Mouse (Mus musculus): ENCODE measurements around the gene Nploc4. TPM values are rescaled to one million over a fixed set of nuclear protein-coding genes. Genes with fewer than 3 reads are reported as not detected.
"Not testable (repeated sequence)": the region's sequence is repeated elsewhere in the genome, so short reads cannot be mapped to it uniquely, and the experiment has no call there.

Nploc4 gene
- polyA plus RNA-seq, 1 experiment from 2014 or later: 37.0 TPM

GRCm38 (mm10) chr11:120356900-120357299 is 80.6 kb downstream of the Nploc4 start:
- Histone ChIP-seq H3K4me1 (ENCODE audit: control insufficient read depth, insufficient read depth, low read length) (peaks cover 34% of the 10 kb centered on the region), H3K9ac (replicated peaks; ENCODE audit: low read depth, low read length) (no peak overlapping the region), H3K9me3 (ENCODE audit: control insufficient read depth, low read depth, low read length) (no peaks in the 10 kb centered on the region), H3K36me3 (ENCODE audit: control insufficient read depth, insufficient read depth, low read length) (no peaks in the 10 kb centered on the region), H3K4me2 (replicated peaks; ENCODE audit: low read depth, low read length) (no peak overlapping the region), H3K27me3 (ENCODE audit: control insufficient read depth, insufficient read depth, low read length) (no peaks in the 10 kb centered on the region), H3K27ac (ENCODE audit: low read length) (peak overlapping the region; percentile 93), H3K4me3 (ENCODE audit: low read depth, low read length) (no peak overlapping the region)
- WGBS: 89% methylated on average over 4 of the region's 4 CpGs
- no peak for ATAC-seq (ENCODE audit: insufficient number of reproducible peaks, insufficient read depth, low FRiP score, low read depth)

GRCm38 (mm10) chr11:120356319-120356840 is 81.1 kb downstream of the Nploc4 start:
- ATAC-seq (ENCODE audit: insufficient number of reproducible peaks, insufficient read depth, low FRiP score, low read depth): no peak
- Histone ChIP-seq H3K27me3 (ENCODE audit: control insufficient read depth, insufficient read depth, low read length) (no peaks in the 10 kb centered on the region), H3K4me1 (ENCODE audit: control insufficient read depth, insufficient read depth, low read length) (peaks cover 39% of the 10 kb centered on the region), H3K4me3 (ENCODE audit: low read depth, low read length) (no peak overlapping the region), H3K9ac (replicated peaks; ENCODE audit: low read depth, low read length) (no peak overlapping the region), H3K27ac (ENCODE audit: low read length) (no peak overlapping the region; the same call in 1 of the 2 replicates), H3K4me2 (replicated peaks; ENCODE audit: low read depth, low read length) (no peak overlapping the region), H3K36me3 (ENCODE audit: control insufficient read depth, insufficient read depth, low read length) (no peaks in the 10 kb centered on the region), H3K9me3 (ENCODE audit: control insufficient read depth, low read depth, low read length) (no peaks in the 10 kb centered on the region)
- WGBS: 80% methylated on average over 15 of the region's 15 CpGs

- no peaks in the 10 kb centered on the region for H3K36me3 ChIP-seq (ENCODE audit: control insufficient read depth, insufficient read depth, low read length)
- no peak for ATAC-seq (ENCODE audit: insufficient number of reproducible peaks, insufficient read depth, low FRiP score, low read depth)
- H3K27ac ChIP-seq (ENCODE audit: low read length): peak overlapping the region; percentile 16; the same call in 1 of the 2 replicates
- peaks cover 48% of the 10 kb centered on the region for H3K4me1 ChIP-seq (ENCODE audit: control insufficient read depth, insufficient read depth, low read length)
- no peak overlapping the region for H3K4me2 ChIP-seq (replicated peaks; ENCODE audit: low read depth, low read length)
- no peaks in the 10 kb centered on the region for H3K27me3 ChIP-seq (ENCODE audit: control insufficient read depth, insufficient read depth, low read length)
- no peak overlapping the region for H3K4me3 ChIP-seq (ENCODE audit: low read depth, low read length)
- H3K9ac ChIP-seq (replicated peaks; ENCODE audit: low read depth, low read length): no peak overlapping the region
- WGBS: 36% methylated on average over 5 of the region's 5 CpGs
- no peaks in the 10 kb centered on the region for H3K9me3 ChIP-seq (ENCODE audit: control insufficient read depth, low read depth, low read length)
These were observed 82.0 kb downstream of the Nploc4 start for GRCm38 (mm10) chr11:120355277-120356039.

- Histone ChIP-seq H3K27me3 (ENCODE audit: control insufficient read depth, insufficient read depth, low read length) (no peaks in the 10 kb centered on the region), H3K4me2 (replicated peaks; ENCODE audit: low read depth, low read length) (no peak overlapping the region), H3K9ac (replicated peaks; ENCODE audit: low read depth, low read length) (no peak overlapping the region), H3K9me3 (ENCODE audit: control insufficient read depth, low read depth, low read length) (no peaks in the 10 kb centered on the region), H3K4me3 (ENCODE audit: low read depth, low read length) (no peak overlapping the region), H3K27ac (ENCODE audit: low read length) (peak overlapping the region; percentile 16; the same call in 1 of the 2 replicates), H3K36me3 (ENCODE audit: control insufficient read depth, insufficient read depth, low read length) (no peaks in the 10 kb centered on the region), H3K4me1 (ENCODE audit: control insufficient read depth, insufficient read depth, low read length) (peaks cover 44% of the 10 kb centered on the region)
- WGBS: 85% methylated on average over 17 of the region's 17 CpGs
- no peak for ATAC-seq (ENCODE audit: insufficient number of reproducible peaks, insufficient read depth, low FRiP score, low read depth)
These were observed 82.9 kb downstream of the Nploc4 start for GRCm38 (mm10) chr11:120354304-120355276.

GRCm38 (mm10) chr11:120353500-120354303 is 83.8 kb downstream of the Nploc4 start:
- 0 out of 2 replicates have a peak overlapping the region, but pooled peaks have one; percentile 6 for H3K4me2 ChIP-seq (replicated peaks; ENCODE audit: low read depth, low read length)
- peak overlapping the region; percentile 100; the same call in 1 of the 2 replicates for H3K27ac ChIP-seq (ENCODE audit: low read length)
- WGBS: 27% methylated on average over 25 of the region's 26 CpGs
- no peaks in the 10 kb centered on the region for H3K27me3 ChIP-seq (ENCODE audit: control insufficient read depth, insufficient read depth, low read length)
- no peak overlapping the region for H3K9ac ChIP-seq (replicated peaks; ENCODE audit: low read depth, low read length)
- H3K4me1 ChIP-seq (ENCODE audit: control insufficient read depth, insufficient read depth, low read length): peaks cover 41% of the 10 kb centered on the region
- ATAC-seq (ENCODE audit: insufficient number of reproducible peaks, insufficient read depth, low FRiP score, low read depth): peak; percentile 48
- H3K4me3 ChIP-seq (ENCODE audit: low read depth, low read length): no peak overlapping the region
- no peaks in the 10 kb centered on the region for H3K36me3 ChIP-seq (ENCODE audit: control insufficient read depth, insufficient read depth, low read length)
- no peaks in the 10 kb centered on the region for H3K9me3 ChIP-seq (ENCODE audit: control insufficient read depth, low read depth, low read length)

- H3K27me3 ChIP-seq (ENCODE audit: control insufficient read depth, insufficient read depth, low read length): no peaks in the 10 kb centered on the region
- H3K9me3 ChIP-seq (ENCODE audit: control insufficient read depth, low read depth, low read length): no peaks in the 10 kb centered on the region
- peak overlapping the region; percentile 100; the same call in 1 of the 2 replicates for H3K27ac ChIP-seq (ENCODE audit: low read length)
- no peak overlapping the region for H3K9ac ChIP-seq (replicated peaks; ENCODE audit: low read depth, low read length)
- 51% methylated on average over 13 of the region's 13 CpGs for WGBS
- no peaks in the 10 kb centered on the region for H3K36me3 ChIP-seq (ENCODE audit: control insufficient read depth, insufficient read depth, low read length)
- H3K4me1 ChIP-seq (ENCODE audit: control insufficient read depth, insufficient read depth, low read length): peaks cover 32% of the 10 kb centered on the region
- H3K4me3 ChIP-seq (ENCODE audit: low read depth, low read length): no peak overlapping the region
- no peak overlapping the region for H3K4me2 ChIP-seq (replicated peaks; ENCODE audit: low read depth, low read length)
- ATAC-seq (ENCODE audit: insufficient number of reproducible peaks, insufficient read depth, low FRiP score, low read depth): no peak
These were observed 84.8 kb downstream of the Nploc4 start for GRCm38 (mm10) chr11:120352571-120353290.

- H3K4me3 ChIP-seq (ENCODE audit: low read depth, low read length); H3K36me3 ChIP-seq (ENCODE audit: control insufficient read depth, insufficient read depth, low read length); H3K27me3 ChIP-seq (ENCODE audit: control insufficient read depth, insufficient read depth, low read length); ATAC-seq (ENCODE audit: insufficient number of reproducible peaks, insufficient read depth, low FRiP score, low read depth); H3K9me3 ChIP-seq (ENCODE audit: control insufficient read depth, low read depth, low read length); H3K4me2 ChIP-seq (replicated peaks; ENCODE audit: low read depth, low read length); H3K9ac ChIP-seq (replicated peaks; ENCODE audit: low read depth, low read length): not testable (repeated sequence)
- peaks cover 27% of the 10 kb centered on the region for H3K4me1 ChIP-seq (ENCODE audit: control insufficient read depth, insufficient read depth, low read length)
- 88% methylated on average over 5 of the region's 5 CpGs for WGBS
- peak overlapping the region; percentile 100 for H3K27ac ChIP-seq (ENCODE audit: low read length)
These were observed 85.5 kb downstream of the Nploc4 start for GRCm38 (mm10) chr11:120352093-120352350.
